Mouse (Mus musculus) thymus, postnatal 14 days (tissue): ENCODE measurements around the gene Kcnk6.

Experiments
- DNase-seq: peaks from one replicate; pipeline ENCODE4 v3.0.0; 2021

Gene Kcnk6

DNA sequence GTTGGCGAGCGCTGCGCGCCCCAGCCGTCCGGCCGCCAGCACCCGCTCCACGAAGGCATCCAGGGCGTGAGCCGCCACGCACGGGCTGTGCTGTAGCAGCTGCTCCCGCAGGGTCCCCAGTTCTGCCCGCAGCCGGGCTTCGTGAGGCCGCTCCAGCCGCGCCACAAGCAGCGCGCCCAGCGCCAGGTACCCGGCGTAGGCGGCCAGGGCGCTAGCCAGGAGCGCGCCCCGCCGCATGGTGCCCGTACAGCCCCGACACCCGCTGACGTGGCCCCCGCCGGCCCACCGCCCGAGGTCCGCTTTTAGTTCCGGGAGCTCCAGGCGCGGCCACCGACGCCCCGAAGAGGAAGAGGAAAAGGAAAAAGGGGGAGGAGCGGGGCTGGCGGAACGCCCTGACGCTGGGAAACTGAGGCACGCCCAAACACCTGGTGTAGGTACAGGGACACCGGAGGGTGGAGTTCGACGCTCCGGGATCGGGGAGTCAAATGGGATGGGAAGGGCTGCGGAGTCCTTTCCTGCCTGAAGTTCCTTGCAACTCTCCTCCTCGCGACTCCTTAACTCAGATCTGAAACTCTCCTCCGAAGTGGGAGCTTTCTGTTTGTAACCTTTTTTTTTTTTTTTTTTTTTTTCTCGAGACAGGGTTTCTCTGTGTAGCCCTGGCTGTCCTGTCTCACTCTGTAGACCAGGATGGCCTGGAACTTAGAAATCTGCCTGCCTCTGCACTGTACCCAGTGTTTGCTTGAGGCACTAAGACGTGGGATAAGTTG, at the start of gene Kcnk6:
Gene Kcnk6 (minus strand): TSS at position 269 of the 767 bp plus-strand sequence.
- DNase-seq: peak; percentile 33

DNA sequence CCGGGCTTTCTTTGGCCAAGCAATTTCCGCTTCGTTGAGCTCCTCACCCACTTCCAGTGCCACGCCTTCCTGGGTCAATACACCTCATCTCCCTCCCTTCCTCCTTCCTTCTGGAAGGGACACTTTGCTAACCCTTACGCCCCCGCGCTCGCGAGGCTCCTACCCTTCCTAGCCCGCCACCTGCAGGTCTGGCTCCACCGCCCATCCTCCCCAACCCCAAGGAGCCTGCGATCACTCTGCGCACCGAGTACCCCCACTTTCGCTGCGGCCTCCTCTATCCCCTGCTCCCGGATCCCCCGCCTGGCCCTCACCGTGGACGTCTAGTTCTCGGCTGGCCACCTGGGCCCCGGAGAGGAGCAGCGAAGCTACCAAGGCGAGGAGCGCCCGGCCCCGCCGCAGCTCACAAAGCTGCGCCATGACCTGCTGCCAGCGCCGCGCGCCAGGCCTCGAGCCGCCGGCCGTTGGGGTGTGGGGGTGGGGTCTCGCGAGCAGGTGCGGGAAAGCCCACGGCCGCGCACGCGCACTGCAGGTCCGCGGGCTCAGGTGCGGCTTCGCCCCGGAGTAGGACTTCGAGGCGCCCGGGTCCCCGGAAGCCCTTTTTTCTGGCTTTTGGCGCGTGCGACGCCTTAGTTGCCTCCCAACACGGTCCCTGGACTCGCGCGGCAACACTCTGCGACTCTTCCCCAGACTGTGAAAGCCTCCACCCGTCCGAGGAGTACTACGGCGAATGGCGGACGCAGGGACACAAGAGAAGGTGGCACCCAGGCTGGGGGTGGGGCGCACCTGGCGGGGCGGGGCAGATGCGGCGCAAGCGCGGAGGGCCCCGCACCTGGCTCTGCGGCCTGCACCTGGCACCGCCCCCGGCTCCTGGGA, 49.1 kb upstream of the Kcnk6 start, which contains the start of gene Spint2:
Gene Spint2 (minus strand): TSS at position 712 of the 873 bp plus-strand sequence.
- DNase-seq: peak; percentile 86

DNA sequence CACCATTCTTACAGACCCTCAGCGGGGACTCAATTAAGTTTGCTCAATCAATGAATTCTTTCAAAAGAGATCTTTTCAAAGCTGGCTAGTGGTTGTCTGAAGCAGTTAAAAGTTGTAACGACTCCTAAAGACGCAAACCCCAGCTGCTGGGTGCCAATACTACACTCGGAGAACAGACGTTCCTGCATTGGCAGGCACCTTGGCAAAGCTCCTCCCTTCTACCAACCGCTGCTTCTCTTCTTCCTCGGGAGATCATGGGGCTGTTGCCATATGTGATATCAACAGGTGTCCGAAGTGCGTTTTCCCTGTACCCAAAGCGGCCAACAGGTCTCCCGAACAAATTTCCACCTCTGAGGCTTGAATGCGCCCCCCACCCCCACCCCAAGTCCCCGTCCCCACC, 48.5 kb upstream of the Kcnk6 start:
- peak; percentile 70 for DNase-seq

GRCm38 (mm10) chr7:29279924-29280323, 47.6 kb upstream of the Kcnk6 start:
- peak; percentile 19 for DNase-seq

- peak; percentile 57 for DNase-seq
Observed at GRCm38 (mm10) chr7:29279261-29279660, 46.9 kb upstream of the Kcnk6 start.

- no peak for DNase-seq
Observed at GRCm38 (mm10) chr7:29277510-29277909, 45.2 kb upstream of the Kcnk6 start.

GRCm38 (mm10) chr7:29276715-29277114, 44.4 kb upstream of the Kcnk6 start:
- DNase-seq: no peak

GRCm38 (mm10) chr7:29271687-29272465, 39.6 kb upstream of the Kcnk6 start:
- no peak for DNase-seq

- DNase-seq: no peak
Observed at GRCm38 (mm10) chr7:29270445-29270844, 38.1 kb upstream of the Kcnk6 start.

- DNase-seq: no peak
Observed at GRCm38 (mm10) chr7:29266931-29267330, 34.6 kb upstream of the Kcnk6 start.

DNA sequence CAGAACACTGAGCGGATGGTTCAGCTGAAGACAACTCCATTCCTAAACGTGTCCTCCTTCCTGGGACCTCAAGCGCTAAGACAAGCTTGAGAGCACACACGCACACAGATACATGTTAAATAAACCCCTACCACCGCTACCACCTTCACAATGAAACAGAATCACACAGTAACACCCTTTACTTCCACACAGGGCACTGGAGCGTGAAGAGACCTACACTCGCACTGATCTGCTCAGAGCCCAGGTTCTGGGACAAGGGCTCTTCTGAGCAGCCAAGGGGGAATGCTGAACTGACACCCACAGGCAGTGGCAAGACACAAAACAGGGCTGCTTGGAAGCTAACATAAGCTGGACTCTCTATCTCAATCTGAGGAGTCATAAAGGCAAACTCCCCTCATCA, 33.3 kb upstream of the Kcnk6 start:
- DNase-seq: no peak

DNA sequence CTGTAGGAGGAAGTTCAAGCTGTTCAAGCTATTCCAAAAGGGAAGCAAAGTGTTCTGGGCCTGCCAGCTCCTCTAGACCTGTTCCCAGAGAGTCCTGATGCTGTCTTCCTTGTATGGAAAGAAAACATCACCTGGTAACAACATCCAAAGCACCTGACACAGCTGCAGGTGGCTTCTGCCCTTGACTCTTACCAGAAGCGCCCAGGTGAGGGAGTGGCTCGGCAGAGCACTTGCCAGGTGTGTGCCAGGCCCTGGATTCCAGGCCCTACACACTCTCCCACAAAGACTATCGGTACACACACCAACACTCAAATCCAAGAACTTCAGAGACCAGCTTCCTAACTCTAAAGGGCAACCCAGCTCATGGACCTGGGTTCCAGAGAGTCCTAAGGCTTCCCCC, 31.5 kb upstream of the Kcnk6 start:
- no peak for DNase-seq

DNA sequence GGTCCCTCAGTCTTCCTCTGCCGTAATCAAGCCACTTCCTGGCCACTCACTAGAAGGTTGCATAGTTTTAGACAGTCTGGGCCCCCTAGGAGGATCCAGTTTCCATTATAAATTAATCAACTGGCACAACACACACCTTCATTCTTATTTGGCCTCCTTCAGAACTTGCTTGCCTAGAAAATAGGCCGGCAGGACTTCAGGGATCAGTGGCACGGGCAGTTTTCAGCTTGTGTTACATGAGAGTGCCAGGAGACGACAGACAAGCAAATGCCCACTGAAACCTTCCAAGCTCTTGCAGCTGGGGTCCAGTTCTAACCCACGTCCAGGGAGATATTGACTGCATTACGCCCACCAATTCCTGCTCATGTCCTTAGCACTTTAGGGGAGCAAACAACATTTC, 29.8 kb upstream of the Kcnk6 start:
- no peak for DNase-seq

DNA sequence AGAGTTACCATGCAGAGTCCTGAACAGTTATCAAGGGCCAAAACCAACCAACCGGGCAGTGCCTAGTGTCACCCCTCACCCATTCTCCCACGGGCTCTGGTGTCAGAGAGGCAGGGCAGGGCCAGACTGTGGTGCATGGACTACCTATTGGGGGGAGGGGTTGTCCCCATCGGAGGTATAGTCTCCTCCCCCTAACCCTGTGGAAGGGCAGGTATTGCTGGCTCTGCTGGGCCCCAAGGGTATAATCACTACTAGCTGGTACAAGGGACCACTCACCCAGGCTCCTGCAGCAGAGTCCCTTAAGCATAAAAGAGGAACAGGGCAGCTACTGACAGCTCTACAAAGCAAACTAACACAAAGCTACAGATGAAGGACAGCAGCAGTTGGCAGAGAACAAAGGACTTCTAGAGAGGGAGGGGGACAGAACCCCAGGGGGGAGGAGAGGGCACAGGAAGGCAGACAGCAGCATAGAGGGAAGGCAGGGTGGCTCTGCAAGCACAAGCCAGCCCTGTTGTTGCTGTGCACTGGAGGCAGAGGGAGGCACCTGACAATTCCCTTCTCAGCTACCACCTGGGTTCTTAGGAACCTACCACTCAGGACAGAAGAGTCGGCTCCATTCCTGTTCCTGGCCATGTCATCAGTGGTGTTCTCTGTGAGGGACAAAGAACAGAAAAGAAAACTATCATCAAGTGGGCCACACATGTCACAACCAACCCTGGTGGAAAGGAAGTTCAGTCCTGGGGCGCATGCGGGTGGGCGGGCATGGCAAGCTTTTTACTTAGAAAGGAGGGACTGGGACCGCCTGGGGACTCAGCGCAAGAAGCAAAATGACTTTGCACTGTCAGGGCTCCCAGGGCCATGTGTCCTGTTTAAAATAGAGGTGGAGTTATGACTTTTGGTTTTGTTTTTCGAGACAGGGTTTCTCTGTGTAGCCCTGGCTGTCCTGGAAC, 27.7 kb upstream of the Kcnk6 start:
- peak; percentile 61 for DNase-seq

DNA sequence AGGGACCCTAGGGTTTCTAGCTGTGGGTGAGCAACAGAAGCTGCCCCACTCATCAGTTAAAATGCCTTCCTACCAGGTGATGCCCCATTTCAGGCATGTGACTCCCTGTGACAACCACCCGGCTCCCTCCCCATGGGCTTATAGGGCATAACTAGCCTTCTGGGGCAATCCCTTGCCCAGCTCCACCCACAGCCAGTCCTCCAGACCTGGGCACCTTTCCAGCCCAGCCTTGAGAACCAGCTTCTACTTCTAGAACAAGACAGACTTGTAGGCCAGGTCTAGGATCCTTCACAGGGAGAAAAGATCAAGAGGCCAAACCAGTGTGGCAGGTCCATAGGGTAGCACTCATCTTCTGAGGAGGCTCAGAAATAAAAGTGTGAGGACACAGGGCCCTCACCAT, 25.1 kb upstream of the Kcnk6 start:
- no peak for DNase-seq

DNA sequence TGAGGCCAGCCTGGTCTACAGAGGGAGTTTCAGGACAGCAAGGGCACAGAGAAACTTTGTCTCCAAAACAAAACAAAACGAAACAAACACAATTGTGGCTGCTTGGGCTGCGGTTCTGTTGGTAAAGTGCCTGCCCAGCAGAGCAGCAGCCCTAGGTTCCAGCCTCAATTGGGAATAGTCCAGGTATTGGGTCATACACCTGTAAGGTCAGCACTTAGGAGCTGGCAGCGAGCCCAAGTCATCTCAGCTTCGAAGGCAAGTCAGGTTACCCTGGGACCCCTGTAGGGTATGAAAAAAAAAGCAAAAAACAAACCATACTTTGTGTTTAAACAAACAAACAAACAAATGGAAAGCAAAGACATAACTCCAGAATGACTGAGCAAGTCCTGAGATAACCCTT, 23.6 kb upstream of the Kcnk6 start:
- no peak for DNase-seq

GRCm38 (mm10) chr7:29253842-29254241, 21.5 kb upstream of the Kcnk6 start:
- no peak for DNase-seq

DNA sequence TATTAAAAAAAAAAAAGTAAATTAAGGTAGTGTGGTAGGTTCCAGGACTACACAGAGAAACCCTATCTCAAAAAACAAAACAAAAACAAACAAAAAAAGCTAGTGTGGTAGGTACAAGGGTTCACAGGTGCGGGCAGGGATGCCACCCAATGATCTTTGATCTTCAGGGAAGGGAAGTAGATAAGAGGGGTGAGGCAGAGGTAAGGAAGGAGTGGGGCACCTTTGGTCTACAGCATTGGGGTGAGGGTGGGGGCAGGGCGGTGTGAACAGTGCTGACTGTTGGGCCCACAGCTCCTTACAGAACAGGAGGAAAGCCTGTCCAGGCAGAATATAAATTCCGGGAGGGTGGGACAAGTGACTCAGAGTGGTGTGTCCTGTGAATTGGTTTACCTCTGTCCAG, 18.9 kb upstream of the Kcnk6 start:
- peak; percentile 77 for DNase-seq

GRCm38 (mm10) chr7:29248261-29248841, 16.0 kb upstream of the Kcnk6 start, which contains the start of gene 2200002D01Rik:
Gene 2200002D01Rik, minus strand, starts transcription at chr7:29248466.
- DNase-seq: peak; percentile 56

DNA sequence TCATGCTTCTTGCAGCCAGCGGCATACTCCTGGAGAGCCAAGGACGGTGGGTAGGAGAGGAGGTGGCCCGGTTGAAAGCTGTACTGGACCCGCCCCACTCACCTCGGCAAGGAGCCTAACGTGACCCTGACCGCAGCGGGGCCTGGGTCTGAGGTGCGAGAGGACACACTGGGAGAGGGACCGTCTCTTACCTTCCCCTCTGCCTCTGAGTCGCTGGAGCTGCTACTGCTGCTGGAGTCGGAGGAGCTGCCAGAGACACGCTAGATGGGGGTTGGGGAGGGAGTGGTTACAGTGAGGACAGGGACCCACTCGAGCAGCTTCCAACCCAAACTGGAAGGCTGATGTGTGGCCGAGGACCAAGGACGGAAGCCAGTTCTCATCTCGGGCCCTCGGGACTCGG, 15.4 kb upstream of the Kcnk6 start:
- DNase-seq: peak; percentile 45

- DNase-seq: peak; percentile 90
Observed at GRCm38 (mm10) chr7:29247314-29247700, 15.0 kb upstream of the Kcnk6 start.
